In genomic region chr13:64233139-64233538, GRCm38 (mm10) we compare ENCODE assay signal across 35 mouse cellular contexts.
"Had no signal": no experiment of that assay in that cellular context is flagged by ENCODE, and none has a peak within 500 bp of the region (broad histone marks: within the 10 kb centered on the region; RNA-seq: fewer than 3 reads in every experiment).

No protein-coding gene starts in this region.

- H3K9me3 ChIP-seq: heart, embryonic 10.5 days; heart, embryonic 12.5 days; heart, embryonic 13.5 days; heart, embryonic 15.5 days; hindbrain, embryonic 10.5 days; hindbrain, embryonic 12.5 days; hindbrain, embryonic 13.5 days; hindbrain, embryonic 15.5 days; intestine, embryonic 15.5 days; kidney, embryonic 15.5 days had no signal

- H3K36me3 ChIP-seq: heart, embryonic 10.5 days; heart, embryonic 13.5 days; heart, embryonic 15.5 days; hindbrain, embryonic 10.5 days; hindbrain, embryonic 12.5 days; hindbrain, embryonic 13.5 days; hindbrain, embryonic 15.5 days; intestine, embryonic 15.5 days; kidney, embryonic 15.5 days had no signal

- H3K4me2 ChIP-seq: heart, embryonic 11.5 days; heart, embryonic 12.5 days; heart, embryonic 13.5 days; heart, embryonic 15.5 days; hindbrain, embryonic 12.5 days; hindbrain, embryonic 13.5 days; hindbrain, embryonic 14.5 days; hindbrain, embryonic 15.5 days; intestine, embryonic 15.5 days; kidney, embryonic 15.5 days had no signal

- DNase-seq: heart, postnatal 10 days; heart, postnatal 14 days; heart, postnatal 36 days; heart, postnatal 4 days; kidney, adult 11 months; kidney, adult 18-20 months; kidney, adult 2 months; kidney, adult 8-10 months; kidney, adult 9 months; kidney, postnatal 10 days; kidney, postnatal 14 days; kidney, postnatal 25 days; kidney, postnatal 36 days; kidney, postnatal 4 days; layer of hippocampus, adult 9-11 months; layer of hippocampus, postnatal 36 days had no signal

- H3K27me3 ChIP-seq: heart, embryonic 12.5 days; heart, embryonic 13.5 days; heart, embryonic 15.5 days; hindbrain, embryonic 12.5 days; hindbrain, embryonic 13.5 days; hindbrain, embryonic 15.5 days; intestine, embryonic 15.5 days; kidney, embryonic 15.5 days had no signal

- H3K4me3 ChIP-seq: heart, embryonic 10.5 days; heart, embryonic 12.5 days; heart, embryonic 13.5 days; heart, embryonic 15.5 days; hindbrain, embryonic 10.5 days; hindbrain, embryonic 12.5 days; hindbrain, embryonic 13.5 days; hindbrain, embryonic 15.5 days; intestine, embryonic 15.5 days; kidney, embryonic 15.5 days; layer of hippocampus, adult 2 months had no signal

- H3K4me1 ChIP-seq: hindbrain, embryonic 12.5 days; hindbrain, embryonic 13.5 days; hindbrain, embryonic 15.5 days had no signal

- H3K27ac ChIP-seq: heart, embryonic 10.5 days; heart, embryonic 13.5 days; heart, embryonic 15.5 days; hindbrain, embryonic 10.5 days; hindbrain, embryonic 12.5 days; hindbrain, embryonic 13.5 days; hindbrain, embryonic 14.5 days; hindbrain, embryonic 15.5 days; hindbrain, postnatal 0 days; intestine, embryonic 15.5 days; kidney, embryonic 15.5 days; kidney, postnatal 0 days; layer of hippocampus, adult 2 months had no signal

- ATAC-seq: hindbrain, embryonic 16.5 days; hindbrain, postnatal 0 days; inflammation-experienced regulatory T-cells, adult 6 months; intestine, embryonic 15.5 days; intestine, embryonic 16.5 days; intestine, postnatal 0 days had no signal

- H3K9ac ChIP-seq: heart, embryonic 12.5 days; heart, embryonic 13.5 days; heart, embryonic 15.5 days; hindbrain, embryonic 12.5 days; hindbrain, embryonic 13.5 days; hindbrain, embryonic 14.5 days; hindbrain, embryonic 15.5 days; intestine, embryonic 15.5 days; kidney, embryonic 15.5 days had no signal
